Mouse (Mus musculus) embryonic facial prominence, embryonic 14.5 days (tissue): Measurements from ENCODE around the gene Slc16a7. TPM values are rescaled to one million over a fixed set of nuclear protein-coding genes. Genes with fewer than 3 reads are reported as not detected.

Source experiments
- ATAC-seq: fragments of 200-750 bp; cut with Nextera tagmentation; 2 replicates; pipeline ENCODE4 v1.8.0; 2017; ENCODE audit warnings: low read depth, moderate number of reproducible peaks, moderate TSS enrichment
- DNase-seq: peaks from one replicate; pipeline ENCODE4 v3.0.0-alpha.2; 2015; ENCODE audit warnings: low spot score
- H3K27ac ChIP-seq: fragments of 300-500 bp; sonication (generic); replicated peaks from 2 replicates; pipeline ENCODE4 v1.5.1; 2014; ENCODE audit warnings: low read depth, mild to moderate bottlenecking, low read length, moderate library complexity
- H3K27me3 ChIP-seq: fragments of 300-500 bp; sonication (generic); replicated peaks from 2 replicates; pipeline ENCODE4 v1.6.1; 2014; ENCODE audit warnings: low read length; ENCODE audit not compliant: control insufficient read depth, insufficient read depth
- H3K36me3 ChIP-seq: fragments of 300-500 bp; sonication (generic); 2 replicates; pipeline ENCODE4 v1.6.1; 2014; ENCODE audit warnings: low read length, mixed read lengths; ENCODE audit not compliant: control insufficient read depth, insufficient read depth
- H3K4me1 ChIP-seq: fragments of 300-500 bp; sonication (generic); 2 replicates; pipeline ENCODE4 v1.6.1; 2014; ENCODE audit warnings: antibody characterized with exemption, low read length; ENCODE audit not compliant: control insufficient read depth, insufficient read depth
- H3K4me2 ChIP-seq: fragments of 300-500 bp; sonication (generic); 2 replicates; pipeline ENCODE4 v1.6.1; 2014; ENCODE audit warnings: low read depth, mild to moderate bottlenecking, low read length, moderate library complexity, mixed read lengths
- H3K4me3 ChIP-seq: fragments of 300-500 bp; sonication (generic); 2 replicates; pipeline ENCODE4 v1.5.1; 2014; ENCODE audit warnings: low read depth, mild to moderate bottlenecking, low read length
- H3K9ac ChIP-seq: fragments of 300-500 bp; sonication (generic); 2 replicates; pipeline ENCODE4 v1.6.1; 2014; ENCODE audit warnings: low read depth, mild to moderate bottlenecking, low read length, moderate library complexity, mixed read lengths
- H3K9me3 ChIP-seq: fragments of 300-500 bp; sonication (generic); 2 replicates; pipeline ENCODE4 v1.6.1; 2016; ENCODE audit warnings: low read length; ENCODE audit not compliant: control insufficient read depth
- WGBS: fragments of 180-500 bp; shearing (Covaris S2); extraction: QIAGEN DNeasy Blood & Tissue Kit; methylation state at CpG from one replicate; pipeline ENCODE4 v1.1.7; 2014; 5-methylcytosine and 5-hydroxymethylcytosine counted together
- polyA plus RNA-seq: library from polyadenylated mRNA; unstranded; fragments of >200 nt; fragmentation: Nextera tagmentation; extraction: Ambion mirVana; gene quantifications from 2 replicates; pipeline ENCODE4 v1.2.1, GENCODE M21; 2014

Gene Slc16a7
- polyA plus RNA-seq = 6.7 and 7.8 TPM in 2 replicates

- Histone ChIP-seq H3K9me3 (no peaks in the 10 kb centered on the region), H3K4me2 (peak within 1 kb of the TSS; percentile 90), H3K4me1 (peaks cover 15% of the 10 kb centered on the region), H3K4me3 (peak within 1 kb of the TSS; percentile 73), H3K27me3 (no peaks in the 10 kb centered on the region), H3K36me3 (no peaks in the 10 kb centered on the region), H3K9ac (peak within 1 kb of the TSS; percentile 77), H3K27ac (peak within 1 kb of the TSS; percentile 70)
- under 1% methylated on average over 58 of the region's 67 CpGs for WGBS
- peak; percentile 89 for DNase-seq
- peak; percentile 95 for ATAC-seq
Measured at GRCm38 (mm10) chr10:125388876-125389786, at the start of gene Slc16a7. TSS of gene Slc16a7 (minus strand) at chr10:125389465.

GRCm38 (mm10) chr10:125418795-125419194 is 29.5 kb upstream of the Slc16a7 start:
- ATAC-seq = no peak
- DNase-seq = no peak
- 73% methylated on average over 6 of the region's 6 CpGs for WGBS
- no peak overlapping the region for H3K9ac ChIP-seq
- H3K27me3 ChIP-seq = no peaks in the 10 kb centered on the region
- no peaks in the 10 kb centered on the region for H3K4me1 ChIP-seq
- no peak overlapping the region for H3K27ac ChIP-seq
- H3K4me3 ChIP-seq = no peak overlapping the region
- H3K9me3 ChIP-seq = no peaks in the 10 kb centered on the region
- no peaks in the 10 kb centered on the region for H3K36me3 ChIP-seq
- H3K4me2 ChIP-seq = no peak overlapping the region

GRCm38 (mm10) chr10:125399796-125400195 is 10.5 kb upstream of the Slc16a7 start:
- Histone ChIP-seq H3K36me3 (no peaks in the 10 kb centered on the region), H3K4me1 (no peaks in the 10 kb centered on the region), H3K27ac (no peak overlapping the region), H3K9ac (no peak overlapping the region), H3K4me2 (no peak overlapping the region), H3K9me3 (no peaks in the 10 kb centered on the region), H3K4me3 (no peak overlapping the region), H3K27me3 (no peaks in the 10 kb centered on the region)
- DNase-seq (no peak), ATAC-seq (no peak)
- WGBS = 92% methylated on average over 4 of the region's 4 CpGs

GRCm38 (mm10) chr10:125390011-125390410 is 746 bp upstream of the Slc16a7 start:
- 78% methylated on average over 6 of the region's 6 CpGs for WGBS
- Histone ChIP-seq H3K36me3 (no peaks in the 10 kb centered on the region), H3K9ac (peak overlapping the region; percentile 77; the same call in 1 of the 2 replicates), H3K4me1 (peaks cover 15% of the 10 kb centered on the region), H3K27me3 (no peaks in the 10 kb centered on the region), H3K27ac (no peak overlapping the region), H3K4me2 (peak overlapping the region; percentile 90), H3K4me3 (peak overlapping the region; percentile 73), H3K9me3 (no peaks in the 10 kb centered on the region)
- no peak for DNase-seq
- ATAC-seq = no peak

- H3K4me2 ChIP-seq = peak overlapping the region; percentile 90
- no peak for DNase-seq
- H3K36me3 ChIP-seq = no peaks in the 10 kb centered on the region
- peak overlapping the region; percentile 73 for H3K4me3 ChIP-seq
- peak overlapping the region; percentile 70 for H3K27ac ChIP-seq
- peaks cover 15% of the 10 kb centered on the region for H3K4me1 ChIP-seq
- no peaks in the 10 kb centered on the region for H3K27me3 ChIP-seq
- H3K9me3 ChIP-seq = no peaks in the 10 kb centered on the region
- H3K9ac ChIP-seq = peak overlapping the region; percentile 77
- WGBS = 14% methylated on average over 5 of the region's 7 CpGs
- ATAC-seq = peak; percentile 9; the same call in 1 of the 2 replicates
Measured at GRCm38 (mm10) chr10:125388481-125388875, 787 bp downstream of the Slc16a7 start.

GRCm38 (mm10) chr10:125387782-125388415 is 1.4 kb downstream of the Slc16a7 start:
- ATAC-seq (no peak), DNase-seq (no peak)
- no peak overlapping the region for H3K27ac ChIP-seq
- no peaks in the 10 kb centered on the region for H3K9me3 ChIP-seq
- H3K9ac ChIP-seq = 0 out of 2 replicates have a peak overlapping the region, but pooled peaks have one; percentile 10
- peak overlapping the region; percentile 90 for H3K4me2 ChIP-seq
- H3K27me3 ChIP-seq = no peaks in the 10 kb centered on the region
- 29% methylated on average over 14 of the region's 14 CpGs for WGBS
- H3K4me1 ChIP-seq = peaks cover 15% of the 10 kb centered on the region
- H3K4me3 ChIP-seq = no peak overlapping the region
- H3K36me3 ChIP-seq = no peaks in the 10 kb centered on the region

- Histone ChIP-seq H3K4me3 (no peak overlapping the region), H3K9ac (no peak overlapping the region), H3K27me3 (no peaks in the 10 kb centered on the region), H3K36me3 (0 out of 2 replicates have a peak, but pooled peaks cover 3% of the 10 kb centered on the region), H3K4me1 (0 out of 2 replicates have a peak, but pooled peaks cover under 1% of the 10 kb centered on the region), H3K4me2 (no peak overlapping the region), H3K9me3 (no peaks in the 10 kb centered on the region), H3K27ac (no peak overlapping the region)
- ATAC-seq (no peak), DNase-seq (no peak)
- WGBS = 61% methylated on average over 5 of the region's 5 CpGs
Measured at GRCm38 (mm10) chr10:125375526-125375925, 13.7 kb downstream of the Slc16a7 start.

- Histone ChIP-seq H3K4me1 (no peaks in the 10 kb centered on the region), H3K4me2 (no peak overlapping the region), H3K4me3 (no peak overlapping the region), H3K27ac (no peak overlapping the region), H3K9ac (no peak overlapping the region), H3K9me3 (no peaks in the 10 kb centered on the region), H3K27me3 (no peaks in the 10 kb centered on the region), H3K36me3 (0 out of 2 replicates have a peak, but pooled peaks cover 3% of the 10 kb centered on the region)
- WGBS = 87% methylated on average over 13 of the region's 13 CpGs
- DNase-seq (no peak), ATAC-seq (no peak)
Measured at GRCm38 (mm10) chr10:125372666-125373065, 16.6 kb downstream of the Slc16a7 start.
